Mouse (Mus musculus): ENCODE measurements around the gene Ccnk. TPM values are rescaled to one million over a fixed set of nuclear protein-coding genes. Genes with fewer than 3 reads are reported as not detected.

Ccnk gene
- total RNA-seq, 2 experiments from 2014 or later, result 28.8 to 30.5 TPM

DNA sequence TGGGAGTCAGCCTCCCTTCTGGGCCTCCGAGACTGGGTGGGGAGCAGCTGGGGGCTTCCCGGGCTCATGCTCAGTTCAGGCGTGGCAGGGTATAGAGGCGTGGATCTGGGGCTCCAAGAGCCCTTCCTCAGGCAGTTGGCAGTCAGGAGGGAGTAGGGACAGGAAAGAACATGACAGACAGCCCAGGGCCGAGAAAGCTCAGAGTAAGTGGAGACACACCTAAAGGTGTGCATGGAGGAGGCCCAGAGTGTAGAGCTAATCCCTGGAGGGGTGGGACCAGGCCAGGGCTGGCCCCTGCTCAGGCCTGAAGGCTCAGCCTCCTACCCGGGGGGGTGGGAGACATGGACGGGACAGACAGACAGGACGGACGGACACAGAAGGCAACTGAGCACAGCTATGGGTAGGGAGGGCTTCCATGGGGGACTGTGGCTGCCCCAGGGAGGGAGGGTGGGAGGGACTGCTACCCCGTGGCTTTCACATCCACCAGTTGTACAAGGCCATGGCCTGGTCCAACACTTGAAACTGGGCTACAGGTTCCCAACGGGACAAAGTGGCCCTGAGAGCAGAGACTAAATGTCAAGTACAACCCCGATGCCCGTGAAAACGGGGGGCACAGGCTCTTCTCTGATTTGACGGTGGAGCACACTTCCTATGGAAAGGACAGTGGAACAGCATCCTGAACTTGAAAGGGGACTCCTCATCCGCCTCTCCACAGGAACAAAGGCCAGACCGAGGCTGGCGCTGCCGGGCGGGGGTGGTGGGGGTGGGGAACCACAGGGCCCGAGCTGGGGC, 40.6 kb downstream of the Ccnk start:
- intact Hi-C loops (cut with DNase I), result no loop called here
- DNase-seq, result no peak

DNA sequence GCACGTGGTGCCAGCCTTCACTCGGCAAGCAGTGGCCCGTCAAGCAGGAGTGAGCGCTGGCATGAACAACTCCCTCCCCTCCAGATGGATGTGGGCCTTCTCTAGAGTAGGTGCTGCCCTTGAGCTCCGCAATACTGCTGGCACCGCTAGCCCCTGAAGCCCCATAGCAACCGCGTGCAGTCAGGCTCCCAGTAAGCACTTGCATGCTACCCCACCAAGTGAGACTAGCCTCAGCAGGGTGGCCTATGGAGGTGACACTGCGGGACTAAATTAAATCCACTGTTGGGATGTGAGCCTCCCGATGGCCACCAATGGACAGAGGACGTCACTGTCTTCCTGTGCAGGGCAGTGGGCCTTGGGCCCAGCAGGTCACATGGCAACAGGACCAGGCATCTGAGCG, 41.2 kb downstream of the Ccnk start:
- no peak for DNase-seq
- intact Hi-C loops (cut with DNase I), result no loop called here

DNA sequence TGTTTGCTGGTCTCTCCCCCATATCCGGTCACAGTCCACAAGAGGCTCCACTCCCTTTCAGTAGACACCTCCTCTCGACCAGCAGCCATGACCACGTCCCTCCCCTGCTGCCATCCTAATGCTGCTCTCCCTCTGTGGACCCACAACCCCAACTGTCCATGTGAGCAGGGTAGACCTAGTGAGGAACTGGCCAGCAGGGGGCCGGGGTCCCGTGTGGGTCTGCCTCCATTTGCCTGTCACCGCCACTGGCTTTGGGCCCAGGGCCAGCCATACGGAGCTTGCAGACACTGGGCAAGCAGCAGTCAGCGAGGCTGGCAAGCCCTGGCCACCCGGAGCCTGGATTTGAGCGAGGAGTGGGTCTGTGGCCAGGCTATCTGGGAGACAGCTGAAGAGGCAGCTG, 41.8 kb downstream of the Ccnk start:
- intact Hi-C loops (cut with DNase I), result no loop called here
- no peak for DNase-seq

DNA sequence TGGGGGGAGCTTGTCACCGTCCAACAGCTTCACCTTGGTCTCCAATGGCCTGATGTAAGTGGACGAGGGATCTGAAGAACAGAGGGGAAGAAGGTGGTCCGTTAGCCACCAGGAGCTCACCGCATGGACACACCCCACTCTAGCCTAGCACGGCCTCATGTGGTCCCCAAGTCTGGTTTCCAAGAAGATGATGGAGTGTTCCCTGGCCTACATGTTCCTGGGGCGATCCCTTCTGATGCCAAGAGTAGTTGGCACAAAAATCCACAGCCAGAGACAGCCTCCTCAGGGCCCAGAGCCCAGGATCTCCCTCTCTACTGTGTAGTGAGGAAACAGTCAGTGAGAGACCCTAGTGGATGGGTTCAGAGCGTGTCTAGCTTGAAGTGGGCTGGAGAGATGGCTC, 42.3 kb downstream of the Ccnk start:
- intact Hi-C loops (cut with DNase I), result no loop called here
- no peak for DNase-seq

DNA sequence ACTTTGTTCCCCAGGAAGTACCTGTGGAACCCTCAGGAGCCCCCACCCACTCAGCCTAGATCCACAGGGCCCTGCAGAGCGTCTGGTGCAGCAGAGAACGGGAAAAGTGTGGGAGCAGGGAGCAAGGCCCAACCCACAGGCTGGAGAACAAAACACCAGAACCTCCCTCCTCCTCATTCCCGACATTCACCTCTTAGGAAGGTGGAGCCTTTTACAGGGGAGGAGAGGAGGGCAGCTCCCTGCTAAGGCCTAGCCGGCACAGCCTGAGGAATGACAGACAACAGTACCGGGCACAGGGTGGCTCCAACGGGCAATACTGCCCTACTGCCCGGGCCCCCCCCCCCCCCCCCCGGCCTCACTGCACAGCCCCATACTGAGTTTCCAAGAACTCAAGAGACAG, 44.0 kb downstream of the Ccnk start:
- intact Hi-C loops (cut with DNase I), result no loop called here
- DNase-seq, result no peak

DNA sequence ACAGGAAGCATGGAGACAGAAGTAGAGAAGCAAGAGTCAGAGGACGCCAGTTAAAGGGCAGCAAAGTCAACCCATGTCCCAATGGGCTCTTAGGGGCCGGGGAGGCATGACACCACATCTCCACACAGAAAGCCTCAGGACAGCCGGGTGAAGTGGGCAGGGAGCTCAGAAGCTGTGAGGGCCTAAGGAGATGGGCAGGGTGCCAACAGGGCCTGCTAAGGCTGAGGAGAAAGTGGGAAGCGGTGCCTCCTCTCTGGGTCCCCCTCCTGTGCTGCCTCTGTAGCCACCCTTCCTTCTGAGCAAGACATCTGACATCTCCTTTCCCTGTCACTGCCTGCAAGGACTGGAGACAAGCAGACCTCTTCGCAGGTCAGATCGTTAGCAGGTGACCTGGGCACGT, 46.4 kb downstream of the Ccnk start:
- intact Hi-C loops (cut with DNase I), result no loop called here
- no peak for DNase-seq

DNA sequence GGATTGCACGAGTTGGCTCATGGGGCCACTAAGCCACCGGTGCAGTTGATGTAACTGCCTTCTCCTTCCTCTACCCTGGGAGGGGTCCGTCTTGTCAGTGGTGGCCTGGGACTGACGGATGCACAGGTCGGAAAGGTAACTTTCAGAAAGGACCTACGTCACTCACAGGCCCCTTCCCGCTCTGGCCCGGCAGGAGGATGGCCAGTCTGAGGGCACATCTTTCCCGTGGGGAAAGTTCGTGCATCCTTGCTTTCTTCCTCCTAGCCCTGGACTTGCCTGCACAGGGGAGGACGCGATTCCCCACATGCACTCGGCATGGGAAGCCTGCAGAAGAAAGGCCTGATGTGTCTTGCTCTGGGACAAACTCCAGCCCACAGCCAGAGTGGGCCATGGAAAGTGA, 46.8 kb downstream of the Ccnk start:
- no peak for DNase-seq

DNA sequence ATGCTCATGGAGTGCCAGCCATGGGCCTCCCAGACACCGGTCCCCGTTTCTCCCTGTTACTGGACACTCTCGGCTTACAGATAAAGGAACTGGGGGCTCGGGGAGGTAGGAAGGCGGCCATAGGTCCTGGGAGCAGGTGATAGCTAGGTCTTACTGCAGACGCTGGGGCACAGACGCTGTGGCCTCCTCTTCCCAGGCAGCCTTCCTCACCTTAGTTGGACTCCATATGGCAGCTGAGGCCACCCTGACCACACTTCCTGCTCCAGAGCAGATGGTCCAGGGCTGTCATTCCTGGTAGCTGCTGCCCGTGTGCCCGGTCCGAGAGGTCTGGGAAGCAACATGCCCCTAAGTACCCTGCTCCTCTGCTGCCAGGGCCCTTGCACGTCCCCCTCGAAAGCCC, 47.6 kb downstream of the Ccnk start:
- no peak for DNase-seq
- intact Hi-C loops (cut with DNase I), result no loop called here

More for the DNA sequence above, 46.8 kb downstream of the Ccnk start:
- intact Hi-C loops (cut with DNase I), result no loop called here

DNA sequence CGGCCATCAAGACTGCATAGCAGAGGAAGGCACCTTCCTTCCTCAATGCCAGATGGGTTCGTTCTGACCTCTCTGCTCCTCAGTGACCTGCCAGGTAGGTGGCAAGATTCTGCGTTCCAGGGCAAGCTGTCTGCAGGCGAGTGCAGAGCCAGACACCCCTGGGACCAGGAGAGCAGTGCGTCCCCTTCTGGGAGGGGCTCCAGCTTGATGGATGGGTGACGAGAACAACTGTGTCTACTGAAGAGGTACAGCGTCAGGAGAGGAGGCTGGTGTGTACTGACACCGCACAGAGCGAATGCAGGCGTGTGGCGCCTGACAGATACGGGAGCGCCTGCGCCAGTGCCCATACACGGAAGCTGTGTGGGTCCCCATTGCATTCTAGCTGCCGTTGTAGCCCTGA, 48.1 kb downstream of the Ccnk start:
- intact Hi-C loops (cut with DNase I), result no loop called here
- no peak for DNase-seq

- no peak for DNase-seq
- intact Hi-C loops (cut with DNase I), result no loop called here
Measured at GRCm38 (mm10) chr12:108230077-108230476, 50.7 kb downstream of the Ccnk start.

GRCm38 (mm10) chr12:108230821-108231794, 51.7 kb downstream of the Ccnk start:
- intact Hi-C loops (cut with DNase I), result no loop called here
- peak; percentile 57 to 67 for DNase-seq

DNA sequence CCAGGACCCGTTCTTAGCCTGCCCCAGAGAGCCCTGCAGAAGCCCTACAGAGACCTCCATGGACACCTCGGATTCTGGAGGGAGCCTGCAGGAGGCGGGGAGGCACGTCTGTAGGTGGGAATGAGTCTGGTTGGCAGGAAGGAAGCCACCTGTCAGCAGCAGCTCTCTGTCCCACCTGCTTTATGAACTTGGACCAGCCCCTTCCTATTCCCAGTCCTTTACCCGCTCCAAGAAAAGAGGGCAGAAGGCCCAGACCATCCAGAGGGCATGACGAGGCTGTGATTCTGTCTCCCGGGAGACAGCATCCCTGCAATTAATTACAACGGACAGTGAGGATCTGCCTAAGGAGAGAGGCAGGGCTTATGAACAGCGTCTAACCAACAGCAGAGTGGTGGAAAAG, 52.5 kb downstream of the Ccnk start:
- no peak for DNase-seq
- intact Hi-C loops (cut with DNase I), result no loop called here

GRCm38 (mm10) chr12:108233736-108234135, 54.4 kb downstream of the Ccnk start:
- intact Hi-C loops (cut with DNase I), result loop anchor here (2.0 kb wide), 2 partner anchors 17 to 41 kb away; partner anchors contain the start of gene Ccdc85c
- no peak for DNase-seq

- intact Hi-C loops (cut with DNase I), result loop anchor here (2.0 kb wide), 2 partner anchors 16 to 40 kb away; partner anchors contain the start of gene Ccdc85c
- DNase-seq, result no peak
Measured at GRCm38 (mm10) chr12:108234832-108235602, 55.6 kb downstream of the Ccnk start.

GRCm38 (mm10) chr12:108235976-108236555, 56.7 kb downstream of the Ccnk start:
- intact Hi-C loops (cut with DNase I), result loop anchor here (2.0 kb wide), 2 partner anchors 15 to 39 kb away; partner anchors contain the start of gene Ccdc85c
- DNase-seq, result no peak

DNA sequence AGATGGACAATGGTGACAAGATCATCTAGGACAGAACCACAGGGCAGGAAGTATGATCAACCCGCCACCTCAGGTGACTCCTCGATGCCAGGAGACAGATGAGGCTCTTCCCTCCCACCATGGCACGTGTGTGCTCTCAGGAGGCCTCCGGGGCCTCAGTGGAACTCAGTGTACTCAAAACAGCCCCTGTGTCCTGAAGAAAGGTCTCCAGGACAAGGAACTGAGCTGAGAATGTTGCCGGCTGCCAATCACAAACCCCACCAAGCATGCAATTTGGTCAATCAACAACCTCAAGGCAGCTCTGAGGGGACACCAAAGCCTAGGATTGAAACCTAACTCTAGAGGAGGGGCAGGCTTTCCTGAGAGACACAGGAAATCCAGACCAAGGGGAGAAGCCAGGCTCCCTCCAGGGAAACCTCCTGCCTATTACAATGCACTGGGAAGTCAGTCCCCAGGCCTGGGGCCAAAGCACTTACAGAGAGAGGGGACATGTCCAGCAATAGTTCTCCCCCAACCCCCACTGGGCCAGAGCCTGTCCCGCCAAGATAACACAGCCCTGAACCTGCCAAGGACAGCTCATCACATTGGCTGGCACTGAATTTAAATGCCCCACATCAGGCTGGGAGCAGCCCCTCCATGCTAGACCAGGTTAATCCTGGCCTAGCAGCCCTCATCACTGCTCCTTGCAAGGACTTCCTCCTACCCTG, 58.1 kb downstream of the Ccnk start:
- peak; percentile 61 to 74 for DNase-seq

DNA sequence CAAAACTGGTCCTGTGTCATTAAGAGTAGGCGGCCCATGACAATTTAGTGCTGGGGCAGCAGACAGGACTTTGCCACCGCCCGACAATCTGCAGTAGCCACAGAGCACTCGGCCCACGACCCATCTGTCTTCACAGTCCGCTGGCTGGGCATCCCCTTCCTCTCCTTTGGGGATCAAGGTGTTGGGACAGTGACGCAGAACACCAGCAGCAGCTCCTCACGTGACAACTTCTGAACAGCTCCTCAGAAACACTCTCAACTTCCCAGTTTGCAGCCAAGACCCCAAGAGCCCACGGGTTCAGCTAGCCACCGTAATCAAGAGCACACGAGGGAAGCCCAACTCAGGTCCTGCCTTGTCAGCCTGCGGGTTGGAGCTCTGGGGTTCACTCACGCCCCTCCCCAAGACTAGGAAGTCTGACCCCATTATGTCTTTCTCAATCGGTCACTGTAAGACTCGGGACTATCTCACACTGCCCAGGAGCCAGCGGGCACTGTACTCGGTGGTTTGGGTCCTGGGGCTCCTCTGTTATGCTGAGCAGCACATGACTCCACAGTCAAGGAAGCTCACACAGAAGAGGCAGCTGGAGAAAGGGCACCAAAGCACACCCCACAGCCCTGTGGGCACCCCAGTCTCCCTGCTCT, 59.1 kb downstream of the Ccnk start:
- intact Hi-C loops (cut with DNase I), result no loop called here

More for the DNA sequence above, 58.1 kb downstream of the Ccnk start:
- intact Hi-C loops (cut with DNase I), result no loop called here

GRCm38 (mm10) chr12:108239441-108239840, 60.1 kb downstream of the Ccnk start:
- intact Hi-C loops (cut with DNase I), result no loop called here
- peak; percentile 51 to 65 for DNase-seq

More for the DNA sequence above, 59.1 kb downstream of the Ccnk start:
- DNase-seq, result no peak

DNA sequence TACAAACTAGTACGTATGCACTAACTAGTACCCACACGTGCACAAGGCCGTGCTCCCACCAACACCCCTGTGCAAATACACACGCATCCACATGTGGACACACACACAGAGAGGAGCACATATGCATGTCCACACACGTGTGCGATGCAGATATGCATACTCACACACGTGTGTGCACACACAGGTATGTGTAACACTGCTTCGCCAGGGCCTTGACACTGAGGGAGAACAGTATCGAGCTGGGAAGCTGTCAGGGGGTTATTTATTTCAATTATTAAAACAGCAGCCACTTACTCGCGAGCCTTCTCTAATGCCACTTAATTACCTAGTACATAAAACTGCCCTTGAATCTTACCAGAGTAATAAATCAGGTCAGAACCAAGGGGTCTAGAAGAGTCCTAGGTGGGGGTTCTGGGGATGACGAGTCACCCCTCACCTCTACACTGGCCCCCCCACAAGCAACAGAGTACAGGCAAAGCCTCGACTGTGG, 61.1 kb downstream of the Ccnk start:
- intact Hi-C loops (cut with DNase I), result no loop called here

More for the DNA sequence above, 61.1 kb downstream of the Ccnk start:
- DNase-seq, result no peak
